Mouse (Mus musculus) hindbrain, embryonic 15.5 days (tissue): Measurements from ENCODE around the gene Wwox. TPM values are rescaled to one million over a fixed set of nuclear protein-coding genes. Genes with fewer than 3 reads are reported as not detected.

Experiments
- ATAC-seq: fragments of 200-750 bp; cut with Nextera tagmentation; 2 replicates; pipeline ENCODE4 v1.8.0; 2017; ENCODE audit warnings: low read depth, moderate number of reproducible peaks, moderate TSS enrichment; ENCODE audit not compliant: low FRiP score
- H3K27ac ChIP-seq: fragments of 300-500 bp; sonication (generic); replicated peaks from 2 replicates; pipeline ENCODE4 v1.5.1; 2015; ENCODE audit warnings: mild to moderate bottlenecking, inconsistent platforms
- H3K27me3 ChIP-seq: fragments of 300-500 bp; sonication (generic); 2 replicates; pipeline ENCODE4 v1.6.1; 2015; ENCODE audit warnings: control low read depth, inconsistent platforms
- H3K36me3 ChIP-seq: fragments of 300-500 bp; sonication (generic); 2 replicates; pipeline ENCODE4 v1.6.1; 2015; ENCODE audit warnings: control low read depth, inconsistent platforms
- H3K4me1 ChIP-seq: fragments of 300-500 bp; sonication (generic); replicated peaks from 2 replicates; pipeline ENCODE4 v1.6.1; 2015; ENCODE audit warnings: control low read depth, inconsistent platforms
- H3K4me2 ChIP-seq: fragments of 300-500 bp; sonication (generic); 2 replicates; pipeline ENCODE4 v1.6.1; 2015; ENCODE audit warnings: moderate library complexity, mild to moderate bottlenecking, inconsistent platforms
- H3K4me3 ChIP-seq: fragments of 300-500 bp; sonication (generic); 2 replicates; pipeline ENCODE4 v1.5.1; 2015; ENCODE audit warnings: mild to moderate bottlenecking, inconsistent platforms
- H3K9ac ChIP-seq: fragments of 300-500 bp; sonication (generic); 2 replicates; pipeline ENCODE4 v1.6.1; 2015; ENCODE audit warnings: inconsistent platforms
- H3K9me3 ChIP-seq: fragments of 300-500 bp; sonication (generic); 2 replicates; pipeline ENCODE4 v1.6.1; 2016; ENCODE audit warnings: control low read depth, inconsistent platforms
- WGBS: fragments of 180-500 bp; shearing (Covaris S2); methylation state at CpG from one replicate; pipeline ENCODE4 v1.1.7; 2015; 5-methylcytosine and 5-hydroxymethylcytosine counted together
- polyA plus RNA-seq: library from polyadenylated mRNA; unstranded; fragments of >200 nt; fragmentation: Nextera tagmentation; extraction: Ambion mirVana; gene quantifications from 2 replicates; pipeline ENCODE4 v1.2.1, GENCODE M21; 2015

Gene Wwox
- polyA plus RNA-seq, 1 experiment from 2014 or later, result 13.9 TPM

- no peaks in the 10 kb centered on the region for H3K9me3 ChIP-seq
- no peaks in the 10 kb centered on the region for H3K27me3 ChIP-seq
- no peak overlapping the region for H3K27ac ChIP-seq
- H3K36me3 ChIP-seq, result no peaks in the 10 kb centered on the region
- H3K4me2 ChIP-seq, result no peak overlapping the region
- 0 out of 2 replicates have a peak, but pooled peaks cover 4% of the 10 kb centered on the region for H3K4me1 ChIP-seq
- 73% methylated on average over 4 of the region's 4 CpGs for WGBS
- no peak for ATAC-seq
- no peak overlapping the region for H3K4me3 ChIP-seq
- H3K9ac ChIP-seq, result no peak overlapping the region
These were observed 176.0 kb downstream of the Wwox start for GRCm38 (mm10) chr8:114615413-114615812.

- H3K4me2 ChIP-seq, result no peak overlapping the region
- WGBS, result 82% methylated on average over 6 of the region's 6 CpGs
- H3K4me3 ChIP-seq, result no peak overlapping the region
- no peaks in the 10 kb centered on the region for H3K27me3 ChIP-seq
- no peak overlapping the region for H3K27ac ChIP-seq
- no peak for ATAC-seq
- H3K9me3 ChIP-seq, result no peaks in the 10 kb centered on the region
- H3K4me1 ChIP-seq, result 0 out of 2 replicates have a peak, but pooled peaks cover 4% of the 10 kb centered on the region
- no peak overlapping the region for H3K9ac ChIP-seq
- H3K36me3 ChIP-seq, result no peaks in the 10 kb centered on the region
These were observed 176.5 kb downstream of the Wwox start for GRCm38 (mm10) chr8:114615908-114616307.

DNA sequence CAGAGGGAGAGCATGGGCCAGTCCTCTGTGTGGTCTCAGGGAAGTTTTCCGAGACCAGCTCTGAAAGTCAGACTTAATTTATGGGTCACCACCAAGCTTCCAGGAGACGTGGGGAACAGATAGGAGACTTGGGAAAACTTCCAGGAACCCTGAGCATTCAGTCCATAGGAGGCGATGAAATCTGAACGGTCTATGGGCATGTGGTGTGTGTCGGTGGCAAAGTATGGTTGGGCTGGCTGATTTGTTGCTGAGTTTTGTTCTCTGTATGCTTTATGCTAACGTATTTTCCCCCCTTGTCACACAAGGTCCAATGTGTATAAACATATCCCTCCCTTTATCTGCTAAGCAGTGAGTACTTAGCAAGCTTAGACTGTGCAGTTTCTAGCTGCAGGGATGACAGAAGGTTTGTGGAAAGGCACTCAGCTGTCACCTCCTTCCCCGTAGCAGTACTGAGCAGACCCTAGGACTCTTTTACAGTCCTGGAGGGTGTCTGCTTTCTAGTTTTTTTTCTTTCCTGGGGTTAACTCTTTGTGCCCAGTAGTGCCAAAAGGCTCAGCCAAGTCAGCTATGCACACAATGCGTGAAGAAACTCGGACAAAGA, 179.6 kb downstream of the Wwox start:
- Histone ChIP-seq H3K4me3 (no peak overlapping the region), H3K27me3 (no peaks in the 10 kb centered on the region), H3K27ac (no peak overlapping the region), H3K4me1 (0 out of 2 replicates have a peak, but pooled peaks cover 4% of the 10 kb centered on the region), H3K9ac (no peak overlapping the region), H3K4me2 (no peak overlapping the region), H3K9me3 (no peaks in the 10 kb centered on the region), H3K36me3 (no peaks in the 10 kb centered on the region)
- ATAC-seq, result no peak
- WGBS, result 37% methylated on average over 9 of the region's 9 CpGs

- no peak for ATAC-seq
- Histone ChIP-seq H3K9me3 (no peaks in the 10 kb centered on the region), H3K27ac (no peak overlapping the region), H3K4me1 (no peaks in the 10 kb centered on the region), H3K4me3 (no peak overlapping the region), H3K4me2 (no peak overlapping the region), H3K27me3 (no peaks in the 10 kb centered on the region), H3K36me3 (no peaks in the 10 kb centered on the region), H3K9ac (no peak overlapping the region)
- 88% methylated on average over 6 of the region's 6 CpGs for WGBS
These were observed 185.9 kb downstream of the Wwox start for GRCm38 (mm10) chr8:114625402-114625801.

GRCm38 (mm10) chr8:114626897-114627296, 187.4 kb downstream of the Wwox start:
- Histone ChIP-seq H3K9me3 (no peaks in the 10 kb centered on the region), H3K9ac (no peak overlapping the region), H3K4me3 (no peak overlapping the region), H3K4me1 (no peaks in the 10 kb centered on the region), H3K27me3 (no peaks in the 10 kb centered on the region), H3K27ac (no peak overlapping the region), H3K36me3 (no peaks in the 10 kb centered on the region), H3K4me2 (no peak overlapping the region)
- 87% methylated on average over 9 of the region's 9 CpGs for WGBS
- no peak for ATAC-seq

DNA sequence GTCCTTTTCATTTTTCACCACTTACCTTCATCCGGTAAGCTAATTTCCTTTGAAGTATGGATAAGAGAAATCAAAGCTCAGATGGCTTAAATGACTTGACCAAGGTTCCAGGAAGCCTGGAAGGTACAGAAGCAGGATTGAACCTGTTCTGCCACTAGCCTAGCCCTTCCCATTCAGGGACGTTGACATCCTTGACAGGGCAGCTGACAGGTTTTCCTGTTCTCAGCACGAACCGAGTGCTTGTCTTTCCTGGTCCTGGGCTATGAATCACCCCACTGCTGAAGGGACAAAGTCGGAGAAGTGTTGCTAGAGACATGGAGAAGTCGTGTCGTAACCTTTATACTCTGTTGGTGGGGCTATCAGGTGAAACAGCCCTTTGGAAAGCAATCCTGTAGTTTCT, 190.3 kb downstream of the Wwox start:
- Histone ChIP-seq H3K4me2 (no peak overlapping the region), H3K4me3 (no peak overlapping the region), H3K36me3 (no peaks in the 10 kb centered on the region), H3K4me1 (no peaks in the 10 kb centered on the region), H3K9ac (no peak overlapping the region), H3K27ac (no peak overlapping the region), H3K9me3 (no peaks in the 10 kb centered on the region), H3K27me3 (no peaks in the 10 kb centered on the region)
- 82% methylated on average over 7 of the region's 7 CpGs for WGBS
- ATAC-seq, result no peak

GRCm38 (mm10) chr8:114631087-114631486, 191.6 kb downstream of the Wwox start:
- WGBS, result 24% methylated on average over 6 of the region's 6 CpGs
- H3K36me3 ChIP-seq, result no peaks in the 10 kb centered on the region
- no peaks in the 10 kb centered on the region for H3K4me1 ChIP-seq
- no peak overlapping the region for H3K9ac ChIP-seq
- H3K27me3 ChIP-seq, result no peaks in the 10 kb centered on the region
- ATAC-seq, result no peak
- no peaks in the 10 kb centered on the region for H3K9me3 ChIP-seq
- H3K27ac ChIP-seq, result no peak overlapping the region
- H3K4me3 ChIP-seq, result no peak overlapping the region
- no peak overlapping the region for H3K4me2 ChIP-seq

DNA sequence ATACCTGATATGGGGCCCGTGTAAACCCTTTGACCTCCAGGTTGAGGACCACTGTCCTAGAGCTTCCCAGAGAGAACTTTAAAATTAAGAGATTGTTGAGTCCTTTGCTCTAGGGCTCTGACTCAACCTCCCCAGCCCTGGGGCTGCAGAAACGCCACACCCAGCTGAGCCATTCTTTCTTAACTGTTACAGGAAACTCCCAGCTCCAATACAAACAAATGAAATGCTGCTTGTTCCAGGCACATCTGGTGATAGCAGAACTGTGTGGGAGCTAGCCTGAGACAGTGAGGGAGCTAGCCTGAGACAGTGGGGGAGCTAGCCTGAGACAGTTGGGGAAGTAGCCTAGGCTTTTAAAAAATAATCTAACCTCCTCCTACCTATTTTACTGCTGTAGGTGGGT, 194.7 kb downstream of the Wwox start:
- H3K4me1 ChIP-seq, result no peaks in the 10 kb centered on the region
- H3K4me3 ChIP-seq, result no peak overlapping the region
- no peak overlapping the region for H3K9ac ChIP-seq
- H3K27me3 ChIP-seq, result no peaks in the 10 kb centered on the region
- no peaks in the 10 kb centered on the region for H3K36me3 ChIP-seq
- no peak for ATAC-seq
- WGBS, result 89% methylated on average over 2 of the region's 2 CpGs
- no peaks in the 10 kb centered on the region for H3K9me3 ChIP-seq
- H3K27ac ChIP-seq, result no peak overlapping the region
- no peak overlapping the region for H3K4me2 ChIP-seq

- no peak overlapping the region for H3K4me3 ChIP-seq
- H3K9me3 ChIP-seq, result no peaks in the 10 kb centered on the region
- no peaks in the 10 kb centered on the region for H3K4me1 ChIP-seq
- H3K4me2 ChIP-seq, result no peak overlapping the region
- H3K27me3 ChIP-seq, result no peaks in the 10 kb centered on the region
- no peaks in the 10 kb centered on the region for H3K36me3 ChIP-seq
- 72% methylated on average over 8 of the region's 9 CpGs for WGBS
- ATAC-seq, result no peak
- H3K27ac ChIP-seq, result no peak overlapping the region
- H3K9ac ChIP-seq, result no peak overlapping the region
These were observed 195.4 kb downstream of the Wwox start for GRCm38 (mm10) chr8:114634669-114635410.

GRCm38 (mm10) chr8:114636376-114636775, 196.9 kb downstream of the Wwox start:
- Histone ChIP-seq H3K4me3 (no peak overlapping the region), H3K27me3 (no peaks in the 10 kb centered on the region), H3K36me3 (no peaks in the 10 kb centered on the region), H3K4me2 (no peak overlapping the region), H3K9me3 (no peaks in the 10 kb centered on the region), H3K27ac (no peak overlapping the region), H3K9ac (no peak overlapping the region), H3K4me1 (no peaks in the 10 kb centered on the region)
- 73% methylated on average over 5 of the region's 5 CpGs for WGBS
- ATAC-seq, result no peak

DNA sequence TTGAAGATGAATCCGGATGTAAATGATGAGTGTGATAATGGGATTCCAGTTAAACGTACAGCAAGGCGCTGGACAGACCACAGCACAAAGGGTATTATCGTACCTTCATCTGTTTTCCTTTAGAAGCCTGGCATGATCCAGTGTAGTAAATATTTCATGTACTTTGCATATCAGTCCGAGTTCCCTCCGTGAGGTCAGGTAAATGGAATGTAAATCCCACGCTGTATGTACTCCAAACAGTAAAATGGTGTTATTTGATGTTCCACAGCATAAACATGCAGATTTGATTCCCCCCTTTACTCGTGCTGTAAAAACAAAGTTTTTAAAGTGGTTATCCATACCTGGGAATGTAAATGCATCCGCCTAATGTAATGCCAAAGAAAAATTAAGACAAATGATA, 202.4 kb downstream of the Wwox start:
- WGBS, result 73% methylated on average over 9 of the region's 9 CpGs
- ATAC-seq, result no peak
- H3K4me2 ChIP-seq, result no peak overlapping the region

DNA sequence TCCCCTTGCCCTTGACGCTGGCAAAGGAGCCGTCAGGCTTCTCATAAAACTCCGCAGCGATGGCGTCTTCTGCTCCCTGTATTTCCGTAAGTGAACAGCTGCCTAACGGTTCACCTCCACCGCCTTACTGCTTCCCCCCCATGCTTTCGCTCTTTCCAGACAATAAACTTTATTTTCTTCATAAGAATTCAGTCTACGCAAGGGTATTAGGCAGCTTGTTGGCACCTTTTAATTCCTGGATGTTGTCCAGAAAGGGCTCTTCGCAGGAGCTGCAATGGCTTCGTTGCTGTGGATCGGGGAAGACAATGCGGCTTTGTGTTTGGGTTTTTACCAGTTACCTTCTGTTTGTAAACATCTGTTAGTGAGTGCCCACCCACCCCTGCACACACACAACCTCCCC, 211.3 kb downstream of the Wwox start:
- Histone ChIP-seq H3K4me3 (no peak overlapping the region), H3K27ac (no peak overlapping the region), H3K36me3 (no peaks in the 10 kb centered on the region), H3K9ac (no peak overlapping the region), H3K4me1 (peaks cover 12% of the 10 kb centered on the region), H3K9me3 (no peaks in the 10 kb centered on the region), H3K4me2 (peak overlapping the region; percentile 22; the same call in 1 of the 2 replicates), H3K27me3 (no peaks in the 10 kb centered on the region)
- WGBS, result 61% methylated on average over 14 of the region's 14 CpGs
- ATAC-seq, result no peak

More for the DNA sequence above, 202.4 kb downstream of the Wwox start:
- no peaks in the 10 kb centered on the region; the same call in 1 of the 2 replicates for H3K4me1 ChIP-seq
- no peaks in the 10 kb centered on the region for H3K9me3 ChIP-seq
- no peak overlapping the region for H3K4me3 ChIP-seq
- H3K36me3 ChIP-seq, result no peaks in the 10 kb centered on the region
- H3K27ac ChIP-seq, result no peak overlapping the region
- no peak overlapping the region for H3K9ac ChIP-seq
- H3K27me3 ChIP-seq, result no peaks in the 10 kb centered on the region
